Mouse (Mus musculus): ENCODE data around the gene Sez6l. TPM values are rescaled to one million over a fixed set of nuclear protein-coding genes. Genes with fewer than 3 reads are reported as not detected.
A peak's percentile ranks its signal among the peaks of the same experiment; 100 is the strongest.

Gene Sez6l
- polyA plus RNA-seq, 1 experiment from 2014 or later, result 0.82 TPM

GRCm38 (mm10) chr5:112433004-112433403, 144.0 kb downstream of the Sez6l start:
- no peak overlapping the region for H3K27ac ChIP-seq (replicated peaks; ENCODE audit: low read depth, low read length)
- no peak overlapping the region for H3K4me2 ChIP-seq (ENCODE audit: low read depth, low read length)
- peaks cover 18% of the 10 kb centered on the region; the same call in 1 of the 2 replicates for H3K27me3 ChIP-seq (replicated peaks; ENCODE audit: control insufficient read depth, insufficient read depth, low read length)
- H3K9ac ChIP-seq (ENCODE audit: low read depth, low read length), result no peak overlapping the region
- H3K36me3 ChIP-seq (ENCODE audit: control insufficient read depth, insufficient read depth, low read length), result no peaks in the 10 kb centered on the region
- 2% methylated on average over 8 of the region's 8 CpGs for WGBS
- no peaks in the 10 kb centered on the region for H3K4me1 ChIP-seq (ENCODE audit: control insufficient read depth, insufficient read depth, low read length)
- 0 out of 2 replicates have a peak, but pooled peaks have one; percentile 23 for ATAC-seq (ENCODE audit: low read depth)
- no peak overlapping the region for H3K4me3 ChIP-seq (ENCODE audit: low read depth, low read length)
- peak; percentile 31 for DNase-seq (ENCODE audit: low spot score)
- H3K9me3 ChIP-seq (ENCODE audit: control insufficient read depth, low read length), result no peaks in the 10 kb centered on the region

GRCm38 (mm10) chr5:112432033-112432432, 145.0 kb downstream of the Sez6l start:
- Histone ChIP-seq H3K27ac (replicated peaks; ENCODE audit: low read depth, low read length) (no peak overlapping the region), H3K4me3 (ENCODE audit: low read depth, low read length) (no peak overlapping the region), H3K4me2 (ENCODE audit: low read depth, low read length) (no peak overlapping the region), H3K36me3 (ENCODE audit: control insufficient read depth, insufficient read depth, low read length) (no peaks in the 10 kb centered on the region), H3K4me1 (ENCODE audit: control insufficient read depth, insufficient read depth, low read length) (no peaks in the 10 kb centered on the region), H3K27me3 (replicated peaks; ENCODE audit: control insufficient read depth, insufficient read depth, low read length) (peaks cover 15% of the 10 kb centered on the region; the same call in 1 of the 2 replicates), H3K9ac (ENCODE audit: low read depth, low read length) (no peak overlapping the region), H3K9me3 (ENCODE audit: control insufficient read depth, low read length) (no peaks in the 10 kb centered on the region)
- ATAC-seq (ENCODE audit: low read depth) (no peak), DNase-seq (ENCODE audit: low spot score) (no peak)
- WGBS, result 62% methylated on average over 5 of the region's 5 CpGs

GRCm38 (mm10) chr5:112431120-112431775, 145.7 kb downstream of the Sez6l start:
- H3K4me3 ChIP-seq (ENCODE audit: low read depth, low read length), result no peak overlapping the region
- 12% methylated on average over 13 of the region's 14 CpGs for WGBS
- ATAC-seq (ENCODE audit: low read depth) (no peak), DNase-seq (ENCODE audit: low spot score) (no peak)
- H3K36me3 ChIP-seq (ENCODE audit: control insufficient read depth, insufficient read depth, low read length), result no peaks in the 10 kb centered on the region
- peak overlapping the region; percentile 21; the same call in 1 of the 2 replicates for H3K9ac ChIP-seq (ENCODE audit: low read depth, low read length)
- 0 out of 2 replicates have a peak overlapping the region, but pooled peaks have one; percentile 2 for H3K4me2 ChIP-seq (ENCODE audit: low read depth, low read length)
- no peaks in the 10 kb centered on the region for H3K4me1 ChIP-seq (ENCODE audit: control insufficient read depth, insufficient read depth, low read length)
- H3K27ac ChIP-seq (replicated peaks; ENCODE audit: low read depth, low read length), result no peak overlapping the region
- H3K27me3 ChIP-seq (replicated peaks; ENCODE audit: control insufficient read depth, insufficient read depth, low read length), result peaks cover 15% of the 10 kb centered on the region; the same call in 1 of the 2 replicates
- H3K9me3 ChIP-seq (ENCODE audit: control insufficient read depth, low read length), result no peaks in the 10 kb centered on the region

GRCm38 (mm10) chr5:112428944-112429343, 148.0 kb downstream of the Sez6l start:
- 11% methylated on average over 19 of the region's 19 CpGs for WGBS
- H3K9me3 ChIP-seq (ENCODE audit: control insufficient read depth, low read length), result no peaks in the 10 kb centered on the region
- no peak overlapping the region for H3K27ac ChIP-seq (replicated peaks; ENCODE audit: low read depth, low read length)
- no peaks in the 10 kb centered on the region for H3K36me3 ChIP-seq (ENCODE audit: control insufficient read depth, insufficient read depth, low read length)
- H3K4me3 ChIP-seq (ENCODE audit: low read depth, low read length), result no peak overlapping the region
- ATAC-seq (ENCODE audit: low read depth) (no peak), DNase-seq (ENCODE audit: low spot score) (peak; percentile 78)
- H3K9ac ChIP-seq (ENCODE audit: low read depth, low read length), result no peak overlapping the region
- no peaks in the 10 kb centered on the region for H3K4me1 ChIP-seq (ENCODE audit: control insufficient read depth, insufficient read depth, low read length)
- H3K4me2 ChIP-seq (ENCODE audit: low read depth, low read length), result peak overlapping the region; percentile 41
- H3K27me3 ChIP-seq (replicated peaks; ENCODE audit: control insufficient read depth, insufficient read depth, low read length), result peaks cover 17% of the 10 kb centered on the region; the same call in 1 of the 2 replicates

- WGBS, result 32% methylated on average over 2 of the region's 2 CpGs
- no peak overlapping the region for H3K9ac ChIP-seq (ENCODE audit: low read depth, low read length)
- no peaks in the 10 kb centered on the region for H3K4me1 ChIP-seq (ENCODE audit: control insufficient read depth, insufficient read depth, low read length)
- no peak overlapping the region for H3K4me3 ChIP-seq (ENCODE audit: low read depth, low read length)
- no peak for DNase-seq (ENCODE audit: low spot score)
- peaks cover 14% of the 10 kb centered on the region; the same call in 1 of the 2 replicates for H3K27me3 ChIP-seq (replicated peaks; ENCODE audit: control insufficient read depth, insufficient read depth, low read length)
- H3K27ac ChIP-seq (replicated peaks; ENCODE audit: low read depth, low read length), result no peak overlapping the region
- H3K9me3 ChIP-seq (ENCODE audit: control insufficient read depth, low read length), result no peaks in the 10 kb centered on the region
- no peak overlapping the region for H3K4me2 ChIP-seq (ENCODE audit: low read depth, low read length)
- H3K36me3 ChIP-seq (ENCODE audit: control insufficient read depth, insufficient read depth, low read length), result no peaks in the 10 kb centered on the region
- no peak for ATAC-seq (ENCODE audit: low read depth)
Measured at GRCm38 (mm10) chr5:112427283-112427682, 149.7 kb downstream of the Sez6l start.

GRCm38 (mm10) chr5:112426635-112427034, 150.3 kb downstream of the Sez6l start:
- 75% methylated on average over 7 of the region's 7 CpGs for WGBS

GRCm38 (mm10) chr5:112419535-112419934, 157.4 kb downstream of the Sez6l start:
- no peaks in the 10 kb centered on the region for H3K36me3 ChIP-seq (ENCODE audit: control insufficient read depth, insufficient read depth, low read length)
- H3K9me3 ChIP-seq (ENCODE audit: control insufficient read depth, low read length), result no peaks in the 10 kb centered on the region
- WGBS, result 34% methylated on average over 12 of the region's 12 CpGs
- no peak overlapping the region for H3K27ac ChIP-seq (replicated peaks; ENCODE audit: low read depth, low read length)
- H3K4me2 ChIP-seq (ENCODE audit: low read depth, low read length), result no peak overlapping the region
- DNase-seq (ENCODE audit: low spot score) (peak; percentile 34), ATAC-seq (ENCODE audit: low read depth) (peak; percentile 50; the same call in 1 of the 2 replicates)
- no peak overlapping the region for H3K9ac ChIP-seq (ENCODE audit: low read depth, low read length)
- no peak overlapping the region for H3K4me3 ChIP-seq (ENCODE audit: low read depth, low read length)
- 0 out of 2 replicates have a peak, but pooled peaks cover 6% of the 10 kb centered on the region for H3K27me3 ChIP-seq (replicated peaks; ENCODE audit: control insufficient read depth, insufficient read depth, low read length)
- no peaks in the 10 kb centered on the region for H3K4me1 ChIP-seq (ENCODE audit: control insufficient read depth, insufficient read depth, low read length)

More at GRCm38 (mm10) chr5:112426635-112427034, 150.3 kb downstream of the Sez6l start:
- no peak overlapping the region for H3K4me2 ChIP-seq (ENCODE audit: low read depth, low read length)
- no peak overlapping the region for H3K4me3 ChIP-seq (ENCODE audit: low read depth, low read length)
- ATAC-seq (ENCODE audit: low read depth), result no peak
- H3K27ac ChIP-seq (replicated peaks; ENCODE audit: low read depth, low read length), result no peak overlapping the region
- H3K9ac ChIP-seq (ENCODE audit: low read depth, low read length), result no peak overlapping the region
- DNase-seq (ENCODE audit: low spot score), result no peak
- H3K27me3 ChIP-seq (replicated peaks; ENCODE audit: control insufficient read depth, insufficient read depth, low read length), result 0 out of 2 replicates have a peak, but pooled peaks cover 8% of the 10 kb centered on the region
- no peaks in the 10 kb centered on the region for H3K9me3 ChIP-seq (ENCODE audit: control insufficient read depth, low read length)
- H3K4me1 ChIP-seq (ENCODE audit: control insufficient read depth, insufficient read depth, low read length), result no peaks in the 10 kb centered on the region
- H3K36me3 ChIP-seq (ENCODE audit: control insufficient read depth, insufficient read depth, low read length), result no peaks in the 10 kb centered on the region

- no peak overlapping the region for H3K4me3 ChIP-seq (ENCODE audit: low read depth, low read length)
- no peak overlapping the region for H3K9ac ChIP-seq (ENCODE audit: low read depth, low read length)
- no peak overlapping the region for H3K4me2 ChIP-seq (ENCODE audit: low read depth, low read length)
- H3K4me1 ChIP-seq (ENCODE audit: control insufficient read depth, insufficient read depth, low read length), result no peaks in the 10 kb centered on the region
- ATAC-seq (ENCODE audit: low read depth), result no peak
- 51% methylated on average over 4 of the region's 4 CpGs for WGBS
- 0 out of 2 replicates have a peak, but pooled peaks cover 6% of the 10 kb centered on the region for H3K27me3 ChIP-seq (replicated peaks; ENCODE audit: control insufficient read depth, insufficient read depth, low read length)
- H3K27ac ChIP-seq (replicated peaks; ENCODE audit: low read depth, low read length), result no peak overlapping the region
- no peaks in the 10 kb centered on the region for H3K36me3 ChIP-seq (ENCODE audit: control insufficient read depth, insufficient read depth, low read length)
- peaks cover 8% of the 10 kb centered on the region; the same call in 1 of the 2 replicates for H3K9me3 ChIP-seq (ENCODE audit: control insufficient read depth, low read length)
- DNase-seq (ENCODE audit: low spot score), result no peak
Measured at GRCm38 (mm10) chr5:112418023-112418422, 159.0 kb downstream of the Sez6l start.
